Mouse (Mus musculus) thymus, postnatal 36 days (tissue): Measurements from ENCODE around the gene Ccdc92b.

Source experiments
- DNase-seq, 2 experiments: peaks; one replicate each; pipeline ENCODE4 v3.0.0; 2022; ENCODE audit warnings: mixed read lengths in 2 of 2

Ccdc92b gene

DNA sequence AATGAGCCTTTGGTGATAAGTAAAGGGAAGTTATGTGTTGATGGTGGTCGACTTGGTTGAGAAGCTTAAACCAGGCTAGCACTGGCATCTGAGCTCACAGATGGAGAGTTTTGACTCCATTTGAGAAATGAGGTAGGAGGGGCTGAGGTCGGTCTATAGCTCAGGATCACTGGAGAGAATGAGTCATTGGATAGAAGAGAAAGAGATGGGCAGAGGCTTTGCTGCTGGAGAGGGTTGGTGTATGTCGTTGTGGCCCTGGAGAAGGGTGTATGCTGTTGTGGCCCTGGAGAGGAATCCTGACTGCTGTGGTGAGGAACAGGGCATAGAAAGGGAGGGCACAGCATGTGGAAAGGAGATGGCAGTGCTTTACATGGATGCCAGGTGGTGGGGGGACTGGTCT is 36.5 kb downstream of the Ccdc92b start:
- DNase-seq = no peak

DNA sequence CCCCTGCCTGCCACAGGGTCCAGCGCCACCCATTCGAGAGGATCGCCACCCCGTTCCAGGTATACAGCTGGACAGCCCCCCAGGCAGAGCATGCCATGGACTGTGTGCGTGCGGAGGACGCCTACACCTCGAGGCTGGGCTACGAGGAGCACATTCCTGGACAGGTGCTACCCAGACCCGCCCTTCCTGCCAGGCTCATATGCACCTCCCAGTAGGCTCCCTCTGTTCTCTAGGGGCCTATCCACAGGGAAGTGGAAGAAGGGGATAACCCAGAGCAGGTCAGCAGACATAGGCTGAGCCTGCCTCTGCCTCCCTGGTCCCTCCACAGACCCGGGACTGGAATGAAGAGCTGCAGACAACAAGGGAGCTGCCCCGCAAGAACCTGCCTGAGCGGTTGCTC is 40.9 kb downstream of the Ccdc92b start:
- DNase-seq = no peak

DNA sequence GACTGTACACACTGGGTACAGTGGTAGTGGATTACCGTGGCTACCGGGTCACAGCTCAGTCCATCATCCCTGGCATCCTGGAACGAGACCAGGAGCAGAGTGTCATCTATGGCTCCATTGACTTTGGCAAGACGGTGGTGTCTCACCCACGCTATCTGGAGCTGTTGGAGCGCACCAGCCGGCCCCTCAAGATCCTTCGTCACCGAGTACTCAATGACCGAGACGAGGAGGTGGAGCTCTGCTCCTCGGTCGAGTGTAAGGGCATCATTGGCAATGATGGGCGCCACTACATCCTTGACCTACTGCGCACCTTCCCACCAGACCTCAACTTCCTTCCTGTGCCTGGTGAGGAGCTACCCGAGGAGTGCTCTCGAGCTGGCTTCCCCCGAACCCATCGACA is 42.2 kb downstream of the Ccdc92b start:
- DNase-seq = no peak

DNA sequence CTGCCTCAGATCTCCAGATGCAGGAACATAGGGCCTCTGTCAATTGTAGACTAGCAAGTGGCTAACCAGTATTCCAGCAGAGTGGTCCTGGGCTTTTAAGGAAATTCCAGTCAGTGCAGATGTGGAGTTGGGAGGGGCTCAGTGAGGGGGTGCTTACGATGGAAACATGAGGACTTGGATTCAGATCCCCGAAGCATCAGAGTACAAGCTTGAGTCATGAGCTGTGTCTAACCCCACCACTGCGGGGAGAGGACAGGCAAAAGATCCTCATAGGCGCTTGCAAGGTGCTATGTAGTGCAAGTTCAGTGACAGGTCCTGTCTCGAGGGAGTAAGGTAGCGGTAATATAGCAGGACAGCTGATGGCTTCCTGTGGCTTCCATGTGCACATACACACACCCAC is 42.8 kb downstream of the Ccdc92b start:
- DNase-seq = no peak

DNA sequence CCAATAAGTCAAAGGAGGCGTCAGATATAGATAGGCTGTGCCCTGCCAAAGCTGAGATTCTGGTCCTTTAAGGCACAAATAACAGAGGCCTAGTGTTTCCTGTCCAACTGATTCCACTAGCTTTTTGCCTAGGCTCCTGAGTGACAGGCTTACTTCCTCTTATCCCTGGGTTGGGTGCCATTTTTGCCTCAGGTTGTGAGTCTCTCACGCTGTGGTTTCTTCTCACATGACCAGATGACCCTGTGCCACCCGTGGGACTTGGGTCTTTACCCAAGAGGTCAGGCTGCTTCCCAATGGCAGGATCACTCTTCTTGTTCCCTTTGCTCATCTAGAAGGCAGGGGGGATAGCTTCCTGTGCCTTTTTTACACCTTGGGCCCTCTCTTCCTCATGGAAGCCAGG is 44.9 kb downstream of the Ccdc92b start:
- DNase-seq = no peak

DNA sequence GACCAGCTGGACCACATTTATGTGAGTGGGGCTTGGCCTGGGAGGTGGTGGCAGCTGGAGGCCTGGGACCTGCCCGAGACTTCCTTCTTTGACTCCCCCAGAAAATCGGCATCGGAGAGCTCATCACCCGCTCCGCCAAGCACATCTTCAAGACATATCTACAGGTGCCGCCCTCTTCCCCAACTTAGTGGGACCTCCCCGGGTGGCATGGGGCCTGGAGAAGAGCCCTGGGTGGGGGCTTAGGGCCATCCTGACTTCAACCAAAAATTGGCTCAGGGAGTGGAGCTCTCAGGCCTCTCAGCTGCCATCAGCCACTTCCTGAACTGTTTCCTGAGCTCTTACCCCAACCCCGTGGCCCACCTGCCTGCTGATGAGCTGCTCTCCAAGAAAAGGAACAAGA is 45.5 kb downstream of the Ccdc92b start:
- no peak for DNase-seq

DNA sequence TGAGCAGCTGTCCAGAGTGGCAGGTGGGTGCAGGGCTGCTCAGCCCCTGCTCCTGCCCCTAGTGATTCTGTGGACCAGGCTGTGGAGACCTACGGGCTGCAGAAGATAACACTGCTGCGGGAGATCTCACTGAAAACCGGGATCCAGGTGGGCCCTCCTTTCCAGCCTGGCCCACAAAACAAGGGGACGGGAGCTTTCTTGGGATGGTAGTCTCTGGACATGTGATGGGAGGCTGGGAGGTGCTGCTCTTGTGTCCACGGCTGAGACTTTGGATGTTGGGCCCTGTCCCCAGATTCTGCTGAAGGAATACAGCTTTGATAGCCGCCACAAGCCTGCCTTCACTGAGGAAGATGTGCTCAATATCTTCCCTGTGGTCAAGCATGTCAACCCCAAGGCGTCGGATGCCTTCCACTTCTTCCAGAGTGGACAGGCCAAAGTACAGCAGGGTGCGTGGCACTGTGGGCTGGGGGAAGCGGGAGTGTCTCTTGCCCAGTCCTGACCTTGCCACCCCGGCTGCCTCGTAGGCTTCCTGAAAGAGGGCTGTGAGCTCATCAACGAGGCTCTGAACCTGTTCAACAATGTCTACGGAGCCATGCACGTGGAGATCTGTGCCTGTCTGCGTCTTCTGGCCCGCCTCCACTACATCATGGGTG is 46.4 kb downstream of the Ccdc92b start:
- DNase-seq = no peak

DNA sequence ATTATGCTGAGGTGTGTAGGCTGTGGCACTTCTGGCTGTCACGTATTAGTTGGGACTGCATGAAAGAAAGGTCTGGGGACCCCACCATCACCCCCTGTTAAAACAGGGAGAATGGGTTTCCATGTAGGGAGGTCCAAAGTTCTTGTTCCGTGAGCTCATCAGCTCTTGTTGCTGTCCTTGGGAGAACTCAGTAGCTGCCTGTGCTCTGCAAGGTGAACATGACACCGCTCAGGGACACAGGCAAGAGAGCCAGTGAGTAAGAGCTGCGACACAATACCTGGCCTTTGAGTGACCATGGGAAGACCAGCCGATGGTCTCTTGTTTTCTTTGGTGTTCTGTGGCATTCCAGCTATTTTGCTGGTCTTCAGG is 46.9 kb downstream of the Ccdc92b start:
- DNase-seq = no peak

DNA sequence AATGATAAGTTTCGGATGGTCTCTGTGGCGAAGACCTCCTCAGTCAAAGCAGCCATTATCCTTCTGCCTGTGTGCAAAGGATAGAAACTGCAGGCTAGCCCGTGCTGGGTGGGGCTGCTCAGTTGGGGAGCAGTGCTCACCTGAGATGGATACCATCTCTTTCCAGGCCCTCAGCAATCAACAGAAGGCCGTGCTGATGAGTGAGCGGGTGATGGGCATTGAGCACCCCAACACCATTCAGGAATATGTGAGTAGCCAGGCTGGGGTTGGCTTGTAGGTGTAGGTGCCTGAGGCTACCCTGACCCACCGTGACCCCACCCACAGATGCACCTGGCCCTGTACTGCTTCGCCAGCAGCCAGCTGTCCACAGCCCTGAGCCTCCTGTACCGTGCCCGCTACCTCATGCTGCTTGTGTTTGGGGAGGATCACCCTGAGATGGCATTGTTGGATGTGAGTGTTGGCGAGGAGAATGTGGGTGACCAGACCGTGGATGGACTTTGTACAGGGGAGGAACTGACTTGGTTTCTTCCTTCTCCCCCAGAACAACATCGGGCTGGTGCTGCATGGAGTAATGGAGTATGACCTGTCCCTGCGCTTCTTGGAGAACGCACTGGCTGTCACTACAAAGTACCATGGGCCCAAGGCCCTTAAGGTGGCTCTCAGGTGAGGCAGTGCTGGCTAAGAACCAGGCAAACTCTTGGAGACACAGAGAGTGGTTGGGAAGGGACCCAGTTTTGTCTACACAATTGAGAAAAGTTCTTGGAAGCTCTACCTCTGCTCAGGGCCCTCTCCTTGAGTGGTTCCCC is 47.6 kb downstream of the Ccdc92b start:
- no peak for DNase-seq

DNA sequence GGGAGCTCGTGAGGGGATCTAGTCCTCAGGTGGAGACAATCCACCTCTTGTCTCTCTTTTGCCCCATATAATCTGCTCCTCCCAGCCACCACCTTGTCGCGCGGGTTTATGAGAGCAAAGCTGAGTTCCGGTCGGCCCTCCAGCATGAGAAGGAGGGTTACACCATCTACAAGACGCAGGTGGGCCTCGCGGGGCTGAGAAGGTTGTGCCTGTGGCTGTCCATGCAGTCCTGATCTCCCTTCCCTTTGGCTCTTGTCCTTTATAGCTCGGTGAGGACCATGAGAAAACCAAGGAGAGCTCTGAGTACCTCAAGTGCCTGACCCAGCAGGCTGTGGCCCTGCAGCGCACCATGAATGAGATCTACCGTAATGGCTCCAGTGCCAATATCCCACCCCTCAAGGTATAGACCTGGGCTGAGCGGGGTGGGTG is 48.2 kb downstream of the Ccdc92b start:
- no peak for DNase-seq

DNA sequence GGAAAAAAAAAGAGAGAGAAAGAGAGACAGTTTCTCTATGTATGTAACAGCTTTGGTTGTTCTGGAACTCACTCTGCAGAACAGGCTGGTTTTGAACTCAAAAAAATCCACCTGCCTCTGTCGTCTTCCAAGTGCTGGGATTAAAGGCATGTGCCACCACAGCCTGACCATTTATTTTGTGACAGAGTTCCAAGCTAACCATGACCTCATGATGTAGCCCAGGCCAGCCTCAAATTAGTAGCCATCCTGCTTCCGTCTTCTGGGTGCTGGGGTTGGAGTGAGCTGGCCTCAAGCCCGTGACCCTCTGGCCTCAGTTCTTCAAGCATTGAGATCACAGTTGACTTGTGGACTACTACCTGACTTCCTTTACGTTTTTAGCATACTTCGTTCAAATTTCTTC is 49.1 kb downstream of the Ccdc92b start:
- no peak for DNase-seq

DNA sequence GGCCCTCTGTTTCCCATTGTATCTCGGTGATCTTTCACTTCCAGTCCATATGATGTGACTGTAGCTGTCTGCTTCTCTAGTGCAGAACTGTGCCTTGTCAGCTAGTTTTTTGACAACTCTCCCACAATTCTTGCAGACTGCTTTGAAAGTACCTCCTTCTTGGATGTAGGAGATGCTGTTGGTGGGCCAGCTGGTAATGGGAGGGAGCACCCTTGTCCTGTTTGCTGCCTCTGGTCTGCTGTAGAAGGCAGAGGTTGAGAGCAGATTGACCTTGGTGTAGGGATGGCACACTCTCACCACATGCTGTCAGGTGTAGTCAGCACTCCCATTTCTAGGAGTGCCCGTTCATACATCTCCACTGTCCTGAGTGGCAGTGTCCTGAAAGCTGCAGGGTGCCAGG is 49.6 kb downstream of the Ccdc92b start:
- DNase-seq = no peak

DNA sequence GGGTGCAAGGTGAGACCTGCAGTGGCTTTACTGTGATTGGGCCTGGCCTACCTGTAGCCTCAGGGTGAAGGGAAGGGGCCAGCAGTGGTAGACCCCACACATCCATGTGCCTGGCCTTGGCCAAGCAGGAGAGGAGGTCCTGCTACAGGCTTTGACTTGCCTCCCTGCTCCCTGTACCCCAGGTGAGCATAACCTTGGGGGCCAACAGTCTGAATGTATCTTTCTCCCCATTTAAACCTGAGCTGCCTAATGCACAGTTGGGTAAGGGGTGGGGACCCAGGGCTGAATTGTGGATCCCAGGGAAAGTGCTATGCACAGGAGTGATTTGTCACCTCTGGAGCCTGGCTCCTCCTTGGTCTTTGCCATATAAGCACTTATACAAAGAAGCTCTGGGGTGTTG is 50.7 kb downstream of the Ccdc92b start:
- DNase-seq = no peak

DNA sequence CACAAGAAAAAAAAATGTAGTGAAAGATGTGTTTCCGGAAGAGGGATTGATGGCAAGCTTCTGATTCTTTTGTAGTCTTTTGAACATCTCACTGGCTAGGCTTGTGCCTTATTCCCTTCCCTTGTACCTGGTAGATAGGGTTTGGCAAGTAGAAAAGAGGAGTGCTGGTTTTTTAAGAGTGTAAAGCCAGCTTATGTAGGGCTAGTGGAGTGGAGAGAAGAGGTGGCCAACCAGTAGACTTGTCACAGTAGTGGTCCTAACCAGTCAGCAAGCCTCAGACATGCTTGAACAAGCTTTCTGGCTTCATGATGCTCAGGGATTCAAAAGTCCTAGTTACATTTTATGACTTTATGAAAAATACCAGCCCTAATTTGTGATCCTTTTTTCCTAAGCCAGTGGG is 51.6 kb downstream of the Ccdc92b start:
- DNase-seq = no peak

DNA sequence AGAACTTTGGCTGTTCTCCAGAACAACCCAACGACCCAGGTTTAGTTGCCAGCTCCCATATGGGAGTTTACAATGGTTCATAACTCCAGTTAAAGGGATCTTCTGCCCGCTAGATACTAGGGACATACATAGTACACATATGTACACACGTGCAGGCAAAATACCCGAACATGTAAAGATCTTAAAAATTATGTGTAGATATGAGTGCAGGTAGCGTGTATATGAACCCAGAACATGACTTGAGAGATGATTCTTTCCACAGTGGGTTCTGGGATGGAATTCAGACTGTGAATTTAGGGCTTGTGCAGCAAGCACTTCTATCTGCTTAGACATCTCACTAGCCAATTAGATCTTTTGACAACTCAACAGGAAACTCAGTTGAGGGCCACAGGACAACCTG is 52.4 kb downstream of the Ccdc92b start:
- DNase-seq = no peak

DNA sequence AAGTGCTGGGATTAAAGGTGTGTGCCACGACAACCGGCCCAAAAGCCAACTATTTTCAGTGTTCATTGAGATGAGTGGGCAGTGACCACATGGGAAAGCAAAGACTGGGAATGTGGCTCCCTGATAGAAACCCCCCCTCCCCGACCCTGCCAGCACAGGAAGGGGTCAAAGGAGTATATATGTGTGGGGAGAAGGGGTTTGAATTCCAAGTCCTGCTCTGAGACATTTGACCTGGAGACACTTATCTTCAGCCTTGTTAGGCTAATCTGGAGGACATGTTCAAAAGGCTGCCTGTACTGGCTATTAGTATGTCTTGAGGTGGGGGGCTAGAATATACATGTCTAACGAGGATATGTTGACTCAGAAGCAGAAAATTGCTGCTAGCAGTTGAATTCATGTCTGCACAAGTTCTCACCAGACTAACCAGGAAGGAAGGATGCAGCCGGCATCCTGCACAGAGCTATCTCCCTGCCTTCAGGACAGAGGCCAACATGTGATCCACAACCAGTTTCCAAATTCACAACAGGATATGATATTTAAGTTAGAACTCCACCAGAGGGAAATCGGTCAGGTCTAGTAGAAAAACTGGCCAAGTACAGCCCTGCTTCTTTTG is 53.6 kb downstream of the Ccdc92b start:
- no peak for DNase-seq

DNA sequence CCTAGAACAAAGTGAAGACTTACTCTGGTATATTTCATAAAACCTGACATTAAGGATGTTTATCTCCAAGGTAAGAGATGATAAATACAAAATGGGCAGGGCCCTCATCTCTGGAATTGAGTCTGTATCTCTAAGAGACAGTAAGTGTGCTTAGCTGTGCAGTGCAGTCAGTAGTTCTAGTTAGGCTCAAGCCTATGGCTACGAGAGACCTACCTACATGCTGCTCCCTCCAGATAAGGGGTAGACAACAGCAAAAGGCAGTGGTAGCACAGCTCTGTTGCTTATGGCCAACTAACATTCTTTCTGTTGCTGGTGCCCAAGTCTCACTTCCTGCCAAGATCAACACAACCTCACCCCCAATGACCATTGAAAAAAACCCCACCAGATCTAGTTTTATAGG is 54.2 kb downstream of the Ccdc92b start:
- no peak for DNase-seq

DNA sequence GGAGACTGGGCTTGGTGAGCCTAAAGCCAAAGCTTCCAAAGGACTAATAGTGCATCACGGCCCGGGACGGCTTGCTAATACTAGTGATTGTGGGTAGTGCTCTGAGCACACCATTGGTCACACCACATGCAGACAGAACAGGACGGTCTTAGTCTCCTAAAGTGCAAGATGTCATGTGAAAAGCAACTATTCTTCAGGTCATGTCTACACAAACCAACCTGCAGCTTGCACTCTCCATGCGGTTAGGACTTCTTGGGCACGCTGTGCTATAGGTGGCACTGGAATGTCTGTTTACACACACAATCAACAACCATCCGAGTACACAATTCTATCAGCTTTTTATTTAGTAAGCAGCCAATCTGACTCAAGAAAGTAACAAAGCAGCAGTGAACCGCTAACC is 55.3 kb downstream of the Ccdc92b start:
- DNase-seq = no peak

DNA sequence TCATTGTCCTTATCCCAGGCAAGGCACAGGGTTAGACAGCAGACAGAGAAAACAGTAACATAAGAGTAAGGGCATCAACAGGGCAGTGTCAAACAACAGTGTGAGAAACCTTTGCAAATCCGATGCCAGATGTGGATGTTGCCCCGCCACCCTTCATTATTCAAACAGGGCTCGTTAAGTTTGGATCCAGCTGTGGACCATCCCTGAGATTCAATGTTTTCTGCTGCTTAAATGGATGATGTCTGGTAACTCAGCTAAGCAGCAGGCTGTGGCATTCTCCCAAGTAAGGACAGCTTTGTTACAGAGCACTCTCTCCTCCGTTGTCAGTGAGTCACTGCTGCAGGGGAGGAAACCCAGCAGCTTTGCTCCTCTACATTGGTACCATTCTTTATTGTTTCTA is 55.8 kb downstream of the Ccdc92b start:
- DNase-seq = no peak
